Mouse (Mus musculus) kidney, postnatal 25 days (tissue): ENCODE data around the gene Gm49661.

Experiments
- DNase-seq, 2 experiments: peaks; one replicate each; pipeline ENCODE4 v3.0.0; 2021; ENCODE audit warnings: mixed read lengths in 2 of 2

Gene Gm49661

GRCm38 (mm10) chr8:84969241-84970134 is at the start of gene Gm49661, which contains the start of the genes Prdx2 and Rnaseh2a:
TSS of gene Gm49661 (minus strand) at chr8:84969433.
TSS of gene Prdx2 (plus strand) at chr8:84969587.
TSS of gene Rnaseh2a (minus strand) at chr8:84969767.
- DNase-seq = peak; percentile 84 to 89

DNA sequence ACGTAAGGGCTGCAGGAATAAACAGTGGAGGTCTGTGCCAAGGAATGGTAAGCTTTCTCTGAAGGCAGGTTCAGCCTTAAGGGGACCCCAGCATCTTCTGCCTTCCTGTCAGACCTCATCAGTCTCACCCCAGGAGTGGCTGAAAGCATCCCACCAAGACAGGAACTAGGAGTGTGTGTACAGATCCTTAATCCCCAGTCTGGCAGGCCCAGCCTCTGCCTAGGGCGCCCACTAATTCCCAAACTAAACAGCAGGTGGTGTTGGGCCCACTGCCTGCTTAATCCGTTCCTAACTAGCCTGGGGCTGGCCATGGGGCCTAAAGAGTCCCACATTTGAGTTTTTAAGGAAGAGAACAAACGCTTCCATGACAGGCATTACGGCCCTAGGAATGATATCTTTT is 48.0 kb upstream of the Gm49661 start:
- no peak for DNase-seq

DNA sequence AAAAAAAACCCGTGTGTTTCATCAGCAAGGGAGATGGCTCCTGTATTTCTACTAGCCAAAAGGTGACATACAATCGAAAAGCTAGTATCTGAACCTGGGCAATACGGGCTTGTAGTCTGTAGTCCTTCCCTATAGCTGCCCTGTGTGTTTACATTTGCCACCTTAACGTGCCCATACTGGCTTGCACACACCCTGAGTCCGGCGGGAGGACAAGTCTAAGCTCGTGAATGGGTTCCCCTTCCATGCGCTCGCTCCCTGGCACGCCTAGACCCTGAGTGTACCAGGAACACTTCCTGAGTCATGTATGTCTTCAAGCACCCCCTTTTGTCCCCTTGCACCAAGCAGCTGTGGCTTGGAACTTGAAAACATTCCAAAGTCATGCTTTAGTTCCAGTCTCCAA is 47.5 kb upstream of the Gm49661 start:
- DNase-seq = no peak

DNA sequence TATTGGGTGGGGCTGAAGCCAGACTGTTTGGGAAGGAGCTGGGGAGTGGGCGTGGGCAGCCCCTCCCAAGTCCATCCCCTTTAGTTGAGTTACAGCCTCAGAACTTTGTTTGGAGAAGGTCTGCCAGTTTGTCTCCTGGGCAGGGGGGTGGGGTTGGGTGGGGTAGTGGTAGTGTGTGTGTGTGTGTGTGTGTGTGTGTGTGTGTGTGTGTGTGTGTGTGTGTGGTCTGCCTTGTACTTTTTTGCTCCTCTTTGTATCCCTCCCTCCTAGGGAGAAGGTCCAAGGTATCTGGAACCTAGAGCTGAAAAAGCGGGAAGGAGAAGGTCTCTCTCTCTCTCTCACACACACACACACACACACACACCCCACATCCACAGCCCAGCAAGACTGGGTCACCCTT is 45.2 kb upstream of the Gm49661 start, which contains the start of gene Best2:
Gene Best2 (minus strand): TSS at position 101 of the 400 bp plus-strand sequence.
- no peak for DNase-seq

- DNase-seq = peak; percentile 85 to 87
Measured at GRCm38 (mm10) chr8:85013230-85013840, 44.1 kb upstream of the Gm49661 start.

DNA sequence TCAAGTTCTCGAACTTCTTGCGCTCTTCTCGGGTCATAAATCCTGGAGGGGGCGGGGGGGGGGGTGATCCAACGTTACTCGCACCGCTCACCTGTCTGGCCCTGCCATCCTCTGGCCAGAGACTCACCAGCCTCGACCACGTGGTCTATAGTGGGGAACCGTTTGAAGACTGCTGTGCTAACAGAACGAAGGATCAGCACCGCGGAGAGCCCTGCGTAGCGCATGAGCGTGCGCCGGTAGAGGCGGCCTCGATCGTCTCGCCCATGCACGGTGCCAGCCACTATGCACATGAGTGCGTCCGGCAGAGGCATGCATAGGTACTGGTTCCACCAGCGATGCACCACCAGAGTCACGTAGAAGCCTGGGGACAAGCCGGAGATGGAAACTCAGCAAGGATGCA is 42.0 kb upstream of the Gm49661 start:
- no peak for DNase-seq

GRCm38 (mm10) chr8:85007686-85008085 is 38.5 kb upstream of the Gm49661 start:
- peak; percentile 43 to 50 for DNase-seq

DNA sequence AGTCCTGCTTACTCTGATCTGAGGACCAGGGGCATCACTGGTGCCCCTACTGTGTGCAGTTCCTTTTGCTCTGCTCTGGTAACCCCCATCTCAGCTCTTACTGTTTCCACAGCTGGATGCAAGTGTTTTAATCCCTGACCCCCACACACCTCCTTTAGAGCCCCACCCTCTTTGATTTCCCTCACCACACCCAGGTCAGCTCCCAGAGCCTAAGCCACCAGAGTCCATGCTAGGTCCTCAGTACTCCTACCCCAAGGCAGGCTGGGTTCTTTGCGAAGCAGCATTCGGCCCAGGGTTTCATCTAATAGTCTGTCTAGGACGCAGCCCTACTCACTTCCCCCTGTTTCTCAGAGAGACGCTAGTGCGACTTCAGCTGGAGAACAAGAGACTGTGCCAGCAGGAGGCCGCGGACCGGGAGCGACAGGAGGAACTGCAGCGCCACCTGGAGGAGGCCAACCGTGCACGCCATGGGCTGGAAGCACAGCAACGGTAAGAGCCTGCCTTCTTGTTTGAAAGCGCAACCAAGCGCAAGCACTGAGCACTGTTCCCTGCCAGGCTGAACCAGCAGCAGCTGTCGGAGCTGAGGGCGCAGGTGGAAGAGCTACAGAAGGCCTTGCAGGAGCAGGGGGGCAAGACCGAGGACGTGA is 28.5 kb upstream of the Gm49661 start:
- DNase-seq = peak; percentile 91 to 96

- no peak for DNase-seq
Measured at GRCm38 (mm10) chr8:84996978-84997377, 27.7 kb upstream of the Gm49661 start.

- no peak for DNase-seq
Measured at GRCm38 (mm10) chr8:84995680-84996079, 26.4 kb upstream of the Gm49661 start.

DNA sequence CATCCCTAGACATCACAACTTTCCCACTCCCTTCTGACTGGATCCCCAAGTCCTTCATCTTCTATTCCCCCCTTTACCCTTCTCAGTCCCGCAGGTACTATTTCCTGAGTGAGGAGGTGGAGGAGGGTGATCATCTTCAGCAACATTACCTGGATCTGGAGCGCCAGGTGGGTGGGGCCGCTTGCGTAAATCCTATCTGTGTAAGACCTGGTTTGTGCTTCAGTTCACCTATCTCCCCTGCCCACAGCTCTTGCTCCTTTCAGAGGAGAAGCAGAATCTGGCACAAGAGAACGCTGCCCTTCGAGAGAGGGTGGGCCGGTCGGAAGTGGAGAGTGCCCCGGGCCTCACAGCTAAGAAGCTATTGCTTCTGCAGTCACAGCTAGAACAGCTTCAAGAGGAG is 25.1 kb upstream of the Gm49661 start:
- DNase-seq = no peak

- DNase-seq = peak; percentile 95 to 98
Measured at GRCm38 (mm10) chr8:84990836-84991235, 21.6 kb upstream of the Gm49661 start.

GRCm38 (mm10) chr8:84990349-84990748 is 21.1 kb upstream of the Gm49661 start, which contains the start of gene Hook2:
TSS of gene Hook2 (plus strand) at chr8:84990603.
- peak; percentile 98 to 99 for DNase-seq

GRCm38 (mm10) chr8:84989810-84990209 is 20.6 kb upstream of the Gm49661 start:
- DNase-seq = peak; percentile 94 to 97

GRCm38 (mm10) chr8:84989311-84989731 is 20.1 kb upstream of the Gm49661 start:
- DNase-seq = peak; percentile 92 to 96

- DNase-seq = no peak
Measured at GRCm38 (mm10) chr8:84987903-84988302, 18.7 kb upstream of the Gm49661 start.

DNA sequence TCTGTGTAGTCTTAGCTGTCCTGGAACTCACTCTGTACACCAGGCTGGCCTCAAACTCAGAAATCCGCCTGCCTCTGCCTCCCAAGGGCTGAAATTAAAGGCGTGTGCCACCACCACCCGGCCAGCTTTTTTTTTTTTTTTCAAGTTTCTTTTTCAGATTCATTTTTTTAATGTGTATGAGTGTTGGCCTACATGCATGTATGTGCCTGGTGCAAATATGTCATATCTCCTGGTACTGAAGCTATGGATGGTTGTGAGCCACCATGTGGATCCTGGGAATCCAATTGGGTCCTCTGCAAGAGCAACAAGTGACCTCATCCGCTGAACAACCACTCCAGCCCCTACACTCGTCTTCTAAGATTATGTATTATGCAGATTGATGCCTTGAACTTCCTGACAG is 18.2 kb upstream of the Gm49661 start:
- no peak for DNase-seq

- no peak for DNase-seq
Measured at GRCm38 (mm10) chr8:84986379-84986945, 17.2 kb upstream of the Gm49661 start.

DNA sequence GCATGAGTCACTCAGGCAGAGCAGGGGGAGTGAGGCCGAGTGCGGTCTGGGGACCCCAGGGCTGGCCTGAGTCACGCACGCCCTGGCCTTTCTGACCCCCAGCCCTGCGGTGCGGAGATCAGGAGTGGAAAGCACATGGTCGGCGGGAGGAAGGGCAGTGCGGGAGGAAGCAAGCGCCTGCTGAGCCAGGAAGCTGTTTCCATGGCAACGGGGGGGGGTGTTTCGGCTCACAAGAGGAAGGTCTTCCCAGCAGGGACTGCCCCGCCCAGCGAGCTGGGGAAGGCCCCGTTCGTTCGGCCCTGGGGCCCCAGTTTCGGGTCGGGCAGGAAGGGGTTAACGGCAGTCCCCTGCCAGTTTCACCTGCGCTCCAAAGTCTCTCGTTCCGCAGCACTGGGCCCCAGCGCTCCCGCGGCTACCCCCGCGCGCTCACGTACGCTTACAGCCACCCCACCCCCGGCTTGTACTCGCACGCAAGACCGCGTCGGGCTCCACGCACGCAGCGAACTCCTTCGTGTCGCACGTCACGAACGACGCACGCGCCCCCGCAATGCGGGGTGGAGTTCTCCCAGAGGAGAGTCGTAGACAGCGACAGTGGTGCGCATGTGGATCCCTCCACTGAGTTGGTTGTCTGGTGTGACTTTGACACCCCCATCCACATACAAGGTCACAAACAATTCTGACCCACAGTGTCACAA is 16.6 kb upstream of the Gm49661 start:
- DNase-seq = peak; percentile 97 to 98

DNA sequence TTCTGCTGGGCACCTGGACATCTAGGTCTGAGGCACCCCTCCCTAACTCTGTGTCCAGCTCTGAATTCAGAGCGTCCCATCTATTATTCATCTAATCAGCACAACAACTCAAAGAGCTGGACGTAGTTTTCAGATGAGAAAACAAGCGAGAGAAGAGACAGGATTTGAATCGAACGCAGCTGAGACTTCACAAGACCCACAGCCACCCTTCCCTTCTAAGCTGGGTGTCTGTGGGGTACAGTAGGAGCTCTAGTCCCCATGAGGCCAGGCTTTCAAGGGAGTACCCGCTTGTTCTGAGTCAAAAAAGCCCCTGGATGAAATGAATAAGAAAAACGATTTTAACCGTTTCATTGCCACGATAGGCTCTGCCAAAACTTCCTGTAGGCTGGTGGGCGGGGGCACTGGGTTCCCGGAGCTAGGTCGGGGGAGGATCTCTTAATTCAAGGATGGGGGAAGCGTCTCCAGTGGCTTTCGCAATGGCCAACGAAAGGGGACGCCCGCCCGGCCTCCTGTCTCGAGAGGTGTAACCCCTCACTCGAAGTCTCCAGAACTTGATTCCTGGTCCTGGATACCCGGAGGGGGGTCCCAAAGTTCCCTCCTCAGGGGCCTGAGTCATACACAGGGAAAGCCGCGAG is 15.9 kb upstream of the Gm49661 start:
- peak in 1 of 2 experiments; percentile 22 for DNase-seq

GRCm38 (mm10) chr8:84984294-84985048 is 15.2 kb upstream of the Gm49661 start:
- DNase-seq = peak; percentile 70 to 91
